Mouse (Mus musculus) forebrain, embryonic 12.5 days (tissue): ENCODE measurements around the gene Foxb2. TPM values are rescaled to one million over a fixed set of nuclear protein-coding genes. Genes with fewer than 3 reads are reported as not detected.
"Not testable (repeated sequence)": the region's sequence is repeated elsewhere in the genome, so short reads cannot be mapped to it uniquely, and the experiment has no call there.

Experiments used
- ATAC-seq: fragments of 200-750 bp; cut with Nextera tagmentation; 2 replicates; pipeline ENCODE4 v1.8.0; 2017; ENCODE audit warnings: moderate TSS enrichment; ENCODE audit not compliant: low FRiP score
- H3K27ac ChIP-seq: fragments of 300-500 bp; sonication (generic); 2 replicates; pipeline ENCODE4 v1.5.1; 2016; ENCODE audit warnings: mild to moderate bottlenecking
- H3K27me3 ChIP-seq: fragments of 300-500 bp; sonication (generic); 2 replicates; pipeline ENCODE4 v1.6.1; 2016; ENCODE audit warnings: mild to moderate bottlenecking
- H3K36me3 ChIP-seq: fragments of 300-500 bp; sonication (generic); replicated peaks from 2 replicates; pipeline ENCODE4 v1.6.1; 2016; ENCODE audit warnings: mild to moderate bottlenecking
- H3K4me1 ChIP-seq: fragments of 300-500 bp; sonication (generic); 2 replicates; pipeline ENCODE4 v1.6.1; 2016
- H3K4me2 ChIP-seq: fragments of 300-500 bp; sonication (generic); 2 replicates; pipeline ENCODE4 v1.6.1; 2016; ENCODE audit warnings: mild to moderate bottlenecking, moderate library complexity
- H3K4me3 ChIP-seq: fragments of 300-500 bp; sonication (generic); replicated peaks from 2 replicates; pipeline ENCODE4 v1.5.1; 2016; ENCODE audit warnings: mild to moderate bottlenecking
- H3K9ac ChIP-seq: fragments of 300-500 bp; sonication (generic); 2 replicates; pipeline ENCODE4 v1.6.1; 2016; ENCODE audit warnings: mild to moderate bottlenecking
- H3K9me3 ChIP-seq: fragments of 300-500 bp; sonication (generic); 2 replicates; pipeline ENCODE4 v1.6.1; 2016
- WGBS: fragments of 180-500 bp; shearing (Covaris S2); methylation state at CpG from one replicate; pipeline ENCODE4 v1.1.7; 2016; 5-methylcytosine and 5-hydroxymethylcytosine counted together
- polyA plus RNA-seq: library from polyadenylated mRNA; unstranded; fragments of >200 nt; fragmentation: Nextera tagmentation; extraction: Ambion mirVana; gene quantifications from 2 replicates; pipeline ENCODE4 v1.2.1, GENCODE M21; 2016

The Foxb2 gene
- polyA plus RNA-seq, 1 experiment from 2014 or later, result 0.66 TPM

DNA sequence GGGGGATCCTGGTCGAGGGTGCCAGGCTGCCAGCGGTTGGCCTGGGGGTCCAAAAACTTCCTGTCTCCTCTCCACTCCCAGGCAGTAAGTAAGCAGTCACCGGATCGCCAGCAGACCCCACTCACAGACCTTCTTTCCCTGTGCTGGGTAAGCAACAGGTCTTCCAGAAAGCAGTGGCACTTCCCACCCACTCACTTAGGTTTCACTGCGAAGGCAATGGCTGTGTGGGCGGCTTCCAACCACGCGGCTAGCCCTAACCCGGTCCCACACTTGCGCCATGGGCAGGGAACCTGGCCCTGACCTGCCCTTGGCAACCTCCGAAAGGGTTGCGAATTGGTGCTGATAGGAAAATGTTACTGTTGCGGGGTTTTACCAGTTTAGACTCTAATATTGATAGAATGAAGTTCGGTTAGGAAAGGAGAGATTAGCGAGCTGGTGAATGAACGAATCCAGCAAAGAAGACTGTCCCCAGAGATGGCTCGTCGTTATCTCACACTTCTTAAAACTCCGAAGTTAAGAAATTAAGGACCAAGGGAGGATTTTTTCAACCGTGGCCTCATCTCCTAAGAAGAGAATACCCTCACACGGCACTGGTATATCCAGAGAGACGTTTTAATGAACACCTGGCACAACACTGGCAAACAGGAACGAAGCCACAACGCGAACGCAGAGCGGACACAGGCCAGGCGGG, 3.0 kb downstream of the Foxb2 start:
- no peak for ATAC-seq
- H3K36me3 ChIP-seq, result no peaks in the 10 kb centered on the region
- H3K27me3 ChIP-seq, result peaks cover 86% of the 10 kb centered on the region
- no peak overlapping the region for H3K27ac ChIP-seq
- H3K9me3 ChIP-seq, result no peaks in the 10 kb centered on the region
- WGBS, result under 1% methylated on average over 28 of the region's 28 CpGs
- no peak overlapping the region for H3K4me3 ChIP-seq
- peaks cover 41% of the 10 kb centered on the region for H3K4me1 ChIP-seq
- H3K9ac ChIP-seq, result no peak overlapping the region
- peak overlapping the region; percentile 24 for H3K4me2 ChIP-seq

DNA sequence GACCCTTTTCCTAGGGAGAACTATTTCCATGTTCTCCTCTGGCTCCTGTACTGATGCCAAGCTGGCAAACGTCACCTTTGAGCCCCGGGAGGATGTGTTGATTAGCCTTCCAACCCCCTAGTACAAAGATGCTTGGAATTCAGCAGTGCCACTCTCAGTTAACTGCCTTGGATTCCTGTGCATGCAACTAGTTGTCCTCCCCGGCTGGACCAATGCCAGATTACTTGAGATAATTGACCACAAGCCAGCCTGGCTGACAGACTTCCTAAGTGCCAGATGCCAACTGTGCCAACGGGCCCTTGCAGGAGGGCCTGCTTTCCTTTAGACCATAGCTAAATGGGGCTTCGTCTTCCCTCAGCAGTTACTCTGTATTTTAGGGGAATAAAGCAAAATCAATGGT, 5.1 kb downstream of the Foxb2 start:
- 34% methylated on average over 5 of the region's 5 CpGs for WGBS
- no peaks in the 10 kb centered on the region for H3K9me3 ChIP-seq
- H3K4me2 ChIP-seq, result no peak overlapping the region
- no peak overlapping the region for H3K9ac ChIP-seq
- H3K36me3 ChIP-seq, result no peaks in the 10 kb centered on the region
- no peak for ATAC-seq
- H3K4me1 ChIP-seq, result peaks cover 30% of the 10 kb centered on the region
- H3K27ac ChIP-seq, result no peak overlapping the region
- no peak overlapping the region for H3K4me3 ChIP-seq
- peaks cover 65% of the 10 kb centered on the region for H3K27me3 ChIP-seq

DNA sequence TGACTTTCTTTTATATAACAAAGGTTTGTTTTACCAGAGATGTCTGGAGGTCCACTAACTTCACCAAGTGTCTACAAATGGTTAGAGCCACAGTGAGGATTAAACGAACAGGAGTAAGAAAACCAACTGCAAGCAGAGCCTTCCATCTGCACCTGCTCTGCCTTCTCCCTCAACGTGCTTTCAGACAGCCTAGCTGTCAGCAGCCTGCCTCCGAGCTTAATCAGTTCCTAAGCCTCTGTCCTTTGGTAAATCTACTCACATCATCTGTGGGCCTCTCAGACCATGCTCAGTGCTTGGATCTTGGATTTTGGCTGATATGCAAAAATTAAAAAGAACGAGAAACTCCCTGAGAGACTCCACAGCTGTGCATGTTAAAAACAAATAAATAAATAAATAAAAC, 15.0 kb downstream of the Foxb2 start:
- no peaks in the 10 kb centered on the region for H3K36me3 ChIP-seq
- no peak overlapping the region for H3K9ac ChIP-seq
- no peak overlapping the region for H3K27ac ChIP-seq
- no peak overlapping the region for H3K4me2 ChIP-seq
- 48% methylated on average over 4 of the region's 4 CpGs for WGBS
- H3K9me3 ChIP-seq, result no peaks in the 10 kb centered on the region
- no peak for ATAC-seq
- H3K27me3 ChIP-seq, result peaks cover 14% of the 10 kb centered on the region; the same call in 1 of the 2 replicates
- no peak overlapping the region for H3K4me3 ChIP-seq
- H3K4me1 ChIP-seq, result no peaks in the 10 kb centered on the region

DNA sequence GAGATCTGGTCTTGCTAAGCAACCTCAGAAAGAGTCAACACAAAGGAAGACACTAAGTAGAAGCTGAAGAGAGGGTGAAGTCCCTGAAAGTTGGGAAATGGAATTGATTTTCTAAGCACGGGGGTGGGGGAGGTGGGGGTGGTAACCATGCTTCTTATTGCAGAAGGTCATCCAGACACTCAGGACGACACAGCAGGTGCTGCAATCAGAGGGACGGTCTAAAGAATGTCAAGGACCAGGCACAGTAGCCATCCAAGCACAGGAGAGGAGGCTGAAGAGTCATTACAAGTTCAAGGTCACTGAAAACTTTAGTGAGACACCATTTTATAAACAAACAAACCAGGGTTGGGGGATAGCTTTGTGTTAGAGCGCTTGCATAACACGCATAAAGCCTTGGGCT, 16.9 kb downstream of the Foxb2 start:
- 80% methylated on average over 5 of the region's 5 CpGs for WGBS
- Histone ChIP-seq H3K9me3 (no peaks in the 10 kb centered on the region), H3K9ac (no peak overlapping the region), H3K27ac (no peak overlapping the region), H3K36me3 (no peaks in the 10 kb centered on the region), H3K27me3 (0 out of 2 replicates have a peak, but pooled peaks cover 3% of the 10 kb centered on the region), H3K4me2 (no peak overlapping the region), H3K4me3 (no peak overlapping the region), H3K4me1 (no peaks in the 10 kb centered on the region)
- no peak for ATAC-seq

DNA sequence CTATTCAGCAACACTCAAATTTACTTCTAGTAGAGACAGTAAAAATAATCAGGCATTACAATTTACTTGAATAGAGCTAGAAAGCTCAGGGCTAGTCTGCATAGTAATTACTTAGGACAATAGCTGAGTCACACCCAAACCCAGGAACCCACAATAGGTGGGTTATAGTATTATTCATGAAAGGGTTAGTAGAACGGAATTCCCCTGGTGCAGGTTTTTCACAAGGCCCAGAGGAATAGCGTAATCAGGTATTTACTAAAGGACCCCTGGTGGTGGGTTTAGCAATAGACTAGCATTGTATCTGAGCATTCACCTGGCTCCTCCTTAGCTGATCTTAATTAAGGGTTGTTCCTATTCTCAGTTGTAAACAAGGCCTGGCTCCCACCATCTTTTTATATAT, 29.5 kb downstream of the Foxb2 start:
- H3K4me2 ChIP-seq, H3K9ac ChIP-seq, ATAC-seq, H3K9me3 ChIP-seq, H3K4me3 ChIP-seq, H3K27me3 ChIP-seq, H3K36me3 ChIP-seq, H3K27ac ChIP-seq: not testable (repeated sequence)
- peaks cover 18% of the 10 kb centered on the region for H3K4me1 ChIP-seq
- 67% methylated on average over 2 of the region's 2 CpGs for WGBS

DNA sequence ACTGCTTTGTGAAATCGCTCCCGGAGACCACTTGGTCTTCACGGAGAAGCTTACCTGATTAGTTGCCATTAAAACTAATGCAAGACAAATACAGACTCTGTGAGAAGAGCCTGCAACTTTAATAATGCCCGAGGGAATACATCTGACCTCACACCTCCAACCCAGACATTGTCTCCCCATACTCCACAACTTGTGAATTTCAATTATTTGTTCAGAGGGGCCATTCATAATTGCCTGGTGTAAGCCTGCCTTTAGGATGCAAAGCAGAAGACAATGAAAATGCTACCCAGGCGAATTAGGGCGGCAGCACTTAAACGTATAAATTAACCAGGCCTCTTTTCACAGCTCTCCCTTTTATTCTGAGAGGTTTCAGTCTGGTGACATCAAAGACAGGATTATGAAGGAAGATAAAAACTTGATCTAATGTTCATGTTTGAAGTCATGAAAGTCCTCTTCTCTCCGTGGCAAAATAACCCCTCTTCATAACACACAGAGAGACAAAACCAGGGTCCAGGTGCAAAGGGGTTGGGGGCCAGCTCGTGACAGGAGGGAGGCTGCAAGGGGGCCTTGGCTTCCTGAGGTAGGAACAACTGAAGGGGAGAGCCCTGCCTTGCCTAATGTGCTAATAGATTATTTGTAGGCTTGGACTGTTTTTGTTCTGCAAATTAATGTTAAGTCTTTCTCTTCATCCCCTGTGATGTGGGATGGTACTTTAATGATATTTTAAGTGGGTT, 31.9 kb downstream of the Foxb2 start:
- Histone ChIP-seq H3K4me2 (peak overlapping the region; percentile 26), H3K27ac (peak overlapping the region; percentile 8), H3K4me3 (no peak overlapping the region), H3K9me3 (no peaks in the 10 kb centered on the region), H3K4me1 (peaks cover 18% of the 10 kb centered on the region), H3K9ac (no peak overlapping the region), H3K27me3 (no peaks in the 10 kb centered on the region), H3K36me3 (no peaks in the 10 kb centered on the region)
- peak; percentile 86 for ATAC-seq
- 4% methylated on average over 9 of the region's 9 CpGs for WGBS

DNA sequence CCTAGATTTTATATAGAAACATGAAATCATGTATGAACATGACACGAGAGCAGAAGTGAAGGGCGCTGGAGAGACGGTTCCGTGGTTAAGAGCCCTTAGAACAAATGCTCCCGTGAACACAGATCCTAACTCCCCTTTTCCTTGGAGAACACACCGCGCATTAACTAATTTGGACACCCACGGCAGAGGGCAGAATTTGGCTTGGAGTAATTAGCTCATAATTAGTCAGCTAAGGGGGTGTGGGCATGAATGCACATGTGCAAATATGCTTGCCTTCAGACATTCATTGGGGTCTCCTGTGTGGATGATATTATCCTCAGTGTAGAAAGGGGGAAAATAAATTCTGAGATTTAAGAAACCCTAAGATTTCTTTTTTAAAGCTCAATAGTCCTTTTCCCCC, 32.6 kb downstream of the Foxb2 start:
- Histone ChIP-seq H3K9ac (no peak overlapping the region), H3K4me2 (peak overlapping the region; percentile 26), H3K4me1 (peaks cover 18% of the 10 kb centered on the region), H3K9me3 (no peaks in the 10 kb centered on the region), H3K27me3 (no peaks in the 10 kb centered on the region), H3K4me3 (no peak overlapping the region), H3K27ac (no peak overlapping the region), H3K36me3 (no peaks in the 10 kb centered on the region)
- ATAC-seq, result peak; percentile 81; the same call in 1 of the 2 replicates
- WGBS, result 39% methylated on average over 8 of the region's 8 CpGs

DNA sequence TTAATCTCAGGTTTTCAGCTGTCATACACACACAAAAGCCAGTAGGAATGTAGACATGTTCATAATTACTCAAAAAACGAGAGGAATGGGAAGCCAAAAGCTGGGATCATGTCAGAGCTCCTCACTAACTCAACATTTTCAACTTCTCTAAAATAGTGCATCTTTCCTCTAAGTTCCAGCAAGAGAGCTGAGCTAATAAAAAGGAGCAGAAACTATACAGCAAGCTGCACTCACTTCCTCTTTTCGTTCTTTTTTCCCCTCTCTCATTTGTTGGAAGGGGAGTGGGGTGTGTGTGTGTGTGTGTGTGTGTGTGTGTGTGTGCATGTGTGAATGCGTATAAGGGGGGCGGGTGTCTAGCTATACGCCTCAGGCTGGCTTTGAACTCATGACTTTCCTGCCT, 45.9 kb downstream of the Foxb2 start:
- H3K36me3 ChIP-seq, result no peaks in the 10 kb centered on the region
- no peak for ATAC-seq
- H3K4me1 ChIP-seq, result no peaks in the 10 kb centered on the region
- no peaks in the 10 kb centered on the region for H3K9me3 ChIP-seq
- no peak overlapping the region for H3K4me2 ChIP-seq
- 0 out of 2 replicates have a peak, but pooled peaks cover 7% of the 10 kb centered on the region for H3K27me3 ChIP-seq
- no peak overlapping the region for H3K9ac ChIP-seq
- no peak overlapping the region for H3K4me3 ChIP-seq
- H3K27ac ChIP-seq, result no peak overlapping the region
- 82% methylated on average over 5 of the region's 5 CpGs for WGBS

DNA sequence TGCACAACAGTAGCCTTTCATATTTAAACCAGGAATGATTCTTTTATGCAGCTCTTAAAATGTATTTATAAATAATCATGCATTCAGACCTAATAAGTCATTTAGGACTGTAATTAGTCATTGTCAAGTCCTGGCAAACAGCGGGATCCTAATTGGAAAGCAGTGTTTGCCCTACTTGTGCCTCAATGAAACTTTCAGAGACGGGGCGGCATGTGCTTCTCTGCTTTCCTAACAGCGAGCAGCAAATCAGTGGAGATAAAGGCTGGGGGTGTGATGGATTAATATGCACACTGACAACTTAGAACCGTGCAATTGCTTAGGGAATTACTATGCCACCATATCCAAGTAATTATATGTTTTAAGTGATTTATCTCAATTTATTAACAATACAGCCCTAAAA, 48.4 kb downstream of the Foxb2 start:
- Histone ChIP-seq H3K9ac (no peak overlapping the region), H3K27ac (no peak overlapping the region), H3K4me2 (no peak overlapping the region), H3K4me3 (no peak overlapping the region), H3K36me3 (no peaks in the 10 kb centered on the region), H3K4me1 (no peaks in the 10 kb centered on the region), H3K9me3 (0 out of 2 replicates have a peak, but pooled peaks cover 3% of the 10 kb centered on the region), H3K27me3 (0 out of 2 replicates have a peak, but pooled peaks cover 7% of the 10 kb centered on the region)
- WGBS, result 16% methylated on average over 5 of the region's 5 CpGs
- no peak for ATAC-seq

Other genes with a start within 250 kb of the Foxb2 start
- 11.7 and 11.8 TPM in 2 replicates for gene Vps13a, start 92.9 kb downstream of the Foxb2 start, polyA plus RNA-seq
- 1.5 and 2.8 TPM in 2 replicates for gene Prune2, start 82.3 kb upstream of the Foxb2 start, polyA plus RNA-seq